Mouse (Mus musculus) bone marrow macrophage, adult 2 months (primary cell): ENCODE measurements around the gene Zfp618.

Experiments used
- CTCF ChIP-seq: IDR thresholded peaks from 2 replicates; pipeline ENCODE4 v1.5.1; 2012; ENCODE audit warnings: low read depth, mild to moderate bottlenecking, low read length, moderate library complexity
- POLR2A ChIP-seq: IDR thresholded peaks from 2 replicates; pipeline ENCODE4 v1.6.1; 2012; ENCODE audit warnings: mild to moderate bottlenecking, low read depth, low read length, borderline replicate concordance

DNA sequence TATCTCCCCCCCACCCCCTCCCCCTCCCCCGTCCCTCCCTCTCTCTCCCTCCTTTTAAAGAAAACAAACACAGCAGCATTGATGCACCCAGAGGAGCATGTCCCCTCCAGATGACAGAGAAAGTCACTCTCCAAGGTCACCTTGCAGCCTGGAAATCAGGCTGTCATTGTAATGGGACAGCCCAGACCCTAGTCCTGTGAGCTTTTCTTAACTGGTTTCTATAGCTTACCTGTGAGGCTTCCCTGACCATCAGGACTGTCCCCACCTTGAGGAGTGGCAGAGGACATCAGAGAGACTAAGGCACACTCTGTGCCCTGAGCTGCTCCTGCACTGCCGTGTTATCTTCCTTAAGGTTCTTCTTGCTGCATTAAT, 87.3 kb downstream of the Zfp618 start:
- no peak for TF ChIP-seq POLR2A
- no peak for TF ChIP-seq CTCF
